Comparison of ENCODE assay signal across 14 mouse cellular contexts in genomic region chr1:170610289-170610688, GRCm38 (mm10). TPM values are rescaled to one million over a fixed set of nuclear protein-coding genes. Genes with fewer than 3 reads are reported as not detected.
DNase-seq lines count a peak whose midpoint lies in the region; ATAC-seq lines count a peak whose summit lies in the region.
"Had no signal": no experiment of that assay in that cellular context is flagged by ENCODE, and none has a peak within 500 bp of the region (broad histone marks: within the 10 kb centered on the region; RNA-seq: fewer than 3 reads in every experiment).

No protein-coding gene starts in this region.

- intact Hi-C loops in gastrocnemius, postnatal 36 days (cut with DNase I) = loop anchor here (5.0 kb wide), 1 partner anchor 393 kb away; the partner anchor contains the start of gene Uhmk1

- no peaks in the 10 kb centered on the region for H3K36me3 ChIP-seq in heart, embryonic 11.5 days (ENCODE audit: control insufficient read depth, insufficient read depth, low read length)
- H3K36me3 ChIP-seq in limb, embryonic 10.5 days = no peaks in the 10 kb centered on the region
- H3K36me3 ChIP-seq: limb, embryonic 13.5 days; midbrain, embryonic 15.5 days had no signal

- H3K9me3 ChIP-seq in heart, embryonic 11.5 days (replicated peaks; ENCODE audit: control insufficient read depth, low read length) = no peaks in the 10 kb centered on the region
- no peaks in the 10 kb centered on the region for H3K9me3 ChIP-seq in limb, embryonic 10.5 days (replicated peaks)
- H3K9me3 ChIP-seq: limb, embryonic 13.5 days; midbrain, embryonic 15.5 days had no signal

- H3K4me2 ChIP-seq in heart, embryonic 11.5 days = no peak overlapping the region
- H3K4me2 ChIP-seq: limb, embryonic 13.5 days; midbrain, embryonic 15.5 days had no signal

- no peak for DNase-seq in heart, adult 9 months (ENCODE audit: low spot score in 2 of 2)
- peak; percentile 63 for DNase-seq in MEL-GATA-1-ER (ENCODE audit: extremely low read depth, low read depth)
- DNase-seq in liver = peak; percentile 90
- DNase-seq in left cerebral cortex, adult 9 months (ENCODE audit: low spot score in 2 of 2) = no peak
- no peak for DNase-seq in gastrocnemius, postnatal 36 days
- DNase-seq in limb, embryonic 10.5 days (ENCODE audit: low spot score) = no peak
- DNase-seq: adrenal gland, postnatal 14 days; heart, adult 18-20 months; kidney, postnatal 4 days; right cerebral cortex, postnatal 25 days had no signal

- H3K9ac ChIP-seq in heart, embryonic 11.5 days (ENCODE audit: low read depth, low read length) = no peak overlapping the region
- H3K9ac ChIP-seq: limb, embryonic 13.5 days; midbrain, embryonic 15.5 days had no signal

- peaks cover 12% of the 10 kb centered on the region for H3K4me1 ChIP-seq in heart, embryonic 11.5 days (ENCODE audit: control insufficient read depth, insufficient read depth, low read length)
- H3K4me1 ChIP-seq in limb, embryonic 10.5 days = peaks cover 8% of the 10 kb centered on the region
- H3K4me1 ChIP-seq: midbrain, embryonic 15.5 days had no signal

- H3K27me3 ChIP-seq in heart, embryonic 11.5 days (ENCODE audit: control insufficient read depth, insufficient read depth, low read length) = no peaks in the 10 kb centered on the region
- no peaks in the 10 kb centered on the region for H3K27me3 ChIP-seq in limb, embryonic 10.5 days (ENCODE audit: low read depth, poor library complexity, severe bottlenecking)
- H3K27me3 ChIP-seq: limb, embryonic 13.5 days; midbrain, embryonic 15.5 days had no signal

- ATAC-seq in heart, embryonic 11.5 days (replicated peaks; ENCODE audit: insufficient number of reproducible peaks, low FRiP score, low TSS enrichment) = peak; percentile 88
- ATAC-seq in megakaryocyte-erythroid progenitor cell, adult 5-6 weeks (replicated peaks; ENCODE audit: low FRiP score, low TSS enrichment, poor library complexity, severe bottlenecking) = peak; percentile 97
- ATAC-seq: midbrain, embryonic 15.5 days had no signal

- no peak overlapping the region for H3K4me3 ChIP-seq in heart, embryonic 11.5 days (ENCODE audit: low read depth, low read length)
- H3K4me3 ChIP-seq in limb, embryonic 10.5 days = no peak overlapping the region
- H3K4me3 ChIP-seq: limb, embryonic 13.5 days; midbrain, embryonic 15.5 days had no signal

- 57% methylated on average over 3 of the region's 3 CpGs for WGBS in heart, embryonic 11.5 days (ENCODE audit: insufficient replicate concordance)
- WGBS in limb, embryonic 10.5 days = 81% methylated on average over 3 of the region's 3 CpGs

- H3K27ac ChIP-seq in heart, embryonic 11.5 days (ENCODE audit: low read depth, low read length) = peak overlapping the region; percentile 59; the same call in 1 of the 2 replicates
- no peak overlapping the region for H3K27ac ChIP-seq in limb, embryonic 10.5 days
- H3K27ac ChIP-seq: midbrain, embryonic 15.5 days had no signal

RNA-seq across cellular contexts. Expression of gene Nos1ap, which starts 20.6 kb away (rescaled TPM):
- 15.5 and 20.9 TPM in 2 replicates for polyA plus RNA-seq in heart, embryonic 11.5 days (2014; fragmentation: Nextera tagmentation; extraction: Ambion mirVana)
- total RNA-seq in megakaryocyte-erythroid progenitor cell, adult 5-6 weeks (2014; fragmentation: Nextera tagmentation) = 1.5 TPM in 2 replicates
- 2.5 TPM in 1 of 2 replicates, not detected in the other for total RNA-seq in megakaryocyte-erythroid progenitor cell, adult 5-6 weeks (2017)
- total RNA-seq in gastrocnemius, postnatal 36 days (2021) = 1 to 10 TPM; 1.0 to 1.7 TPM
- 5.1 and 5.6 TPM in 2 replicates for polyA plus RNA-seq in limb, embryonic 10.5 days (2016; fragmentation: Nextera tagmentation; extraction: Ambion mirVana)

RNA-seq across cellular contexts. Expression of gene Olfml2b, which starts 34.0 kb away (rescaled TPM):
- 42.4 and 51.2 TPM in 2 replicates for polyA plus RNA-seq in heart, embryonic 11.5 days (2014; fragmentation: Nextera tagmentation; extraction: Ambion mirVana)
- total RNA-seq in megakaryocyte-erythroid progenitor cell, adult 5-6 weeks (2014; fragmentation: Nextera tagmentation) = not detected in 2 replicates
- total RNA-seq in megakaryocyte-erythroid progenitor cell, adult 5-6 weeks (2017) = 0.33 TPM in 1 of 2 replicates, not detected in the other
- total RNA-seq in gastrocnemius, postnatal 36 days (2021) = 1 to 10 TPM; 6.9 to 8.2 TPM
- 5.3 and 8.1 TPM in 2 replicates for polyA plus RNA-seq in limb, embryonic 10.5 days (2016; fragmentation: Nextera tagmentation; extraction: Ambion mirVana)

Comparison
In these comparisons a context has a peak if more than half of its experiments do, and no peak if none do; other contexts are left out.
1. DNase-seq: peak in MEL-GATA-1-ER (single experiment) and liver (single experiment); none in heart, adult 9 months (0 of 2), left cerebral cortex, adult 9 months (0 of 2), gastrocnemius, postnatal 36 days (0 of 2) and limb, embryonic 10.5 days (single experiment).
2. RNA of gene Olfml2b, which starts 34.0 kb away (total RNA-seq): 6.9 to 8.2 TPM in gastrocnemius, postnatal 36 days; 0.33 TPM in megakaryocyte-erythroid progenitor cell, adult 5-6 weeks; every median in the first group is over 4 times any median in the second.